Mouse (Mus musculus) layer of hippocampus, postnatal 10 days (tissue): ENCODE measurements at regions not wholly inside any gene's neighbourhood (a gene's known extent, or its start where the extent isn't known, plus 50 kb on each side); places are given as distances from the start of the nearest gene placed in this dataset.

ENCODE experiments used
- DNase-seq, 2 experiments: peaks; one replicate each; pipeline ENCODE4 v3.0.0; 2021; ENCODE audit warnings: low spot score in 2 of 2

DNA sequence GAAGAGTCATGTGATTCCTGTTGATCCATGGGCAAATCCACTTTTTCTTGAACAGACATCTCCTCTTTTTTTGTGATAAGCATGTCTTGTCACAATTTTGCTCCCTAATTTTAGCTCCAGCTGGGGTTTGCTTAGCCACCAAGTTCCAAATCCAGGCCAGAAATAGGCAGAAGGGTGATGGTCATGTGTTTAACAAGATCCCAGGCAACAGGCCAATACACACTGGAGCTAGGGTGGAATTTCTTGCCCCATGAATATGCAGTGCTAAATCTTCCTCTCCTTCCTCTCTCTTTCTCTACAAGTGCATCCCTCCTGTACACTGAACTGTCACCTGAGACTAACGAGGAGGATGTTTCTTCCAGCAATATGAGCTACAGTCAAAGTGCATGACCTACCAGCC, 58.6 kb upstream of the Vgll2 start:
- no peak for DNase-seq

DNA sequence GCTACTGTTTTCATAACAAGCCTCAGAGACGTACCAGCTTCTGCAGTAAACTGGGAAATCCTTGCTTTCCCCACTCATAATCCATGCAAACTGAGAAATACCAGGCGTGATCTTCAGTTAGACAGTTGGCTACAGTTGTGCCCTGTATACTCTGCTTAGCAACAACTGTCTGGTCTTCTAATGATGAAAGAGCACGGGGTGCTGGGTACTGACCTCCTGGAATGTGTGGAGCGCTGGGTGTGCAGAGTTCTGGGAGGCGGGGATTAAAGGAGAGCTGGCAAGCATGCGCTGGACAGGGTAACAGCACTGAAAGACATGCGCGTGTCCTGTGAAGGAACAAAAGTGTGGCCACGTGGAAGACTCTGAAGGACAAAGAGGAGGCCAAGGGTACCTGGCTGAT, 52.2 kb upstream of the Vgll2 start:
- no peak for DNase-seq
